Mouse (Mus musculus): ENCODE measurements around the gene Ccdc33. TPM values are rescaled to one million over a fixed set of nuclear protein-coding genes. Genes with fewer than 3 reads are reported as not detected.

Ccdc33 gene
- total RNA-seq, 1 experiment from 2014 or later: not detected

- no peak for DNase-seq
Measured at GRCm38 (mm10) chr9:58129508-58129907, 10.9 kb upstream of the Ccdc33 start.

- no peak for DNase-seq
Measured at GRCm38 (mm10) chr9:58128926-58129413, 10.3 kb upstream of the Ccdc33 start.

- no peak for DNase-seq
Measured at GRCm38 (mm10) chr9:58125811-58126210, 7.2 kb upstream of the Ccdc33 start.

GRCm38 (mm10) chr9:58125085-58125484, 6.5 kb upstream of the Ccdc33 start:
- DNase-seq: no peak

GRCm38 (mm10) chr9:58116024-58116651, 2.5 kb downstream of the Ccdc33 start:
- no peak for DNase-seq

GRCm38 (mm10) chr9:58115297-58115925, 3.2 kb downstream of the Ccdc33 start:
- DNase-seq: no peak

GRCm38 (mm10) chr9:58114019-58114418, 4.6 kb downstream of the Ccdc33 start:
- no peak for DNase-seq

- no peak for DNase-seq
Measured at GRCm38 (mm10) chr9:58113279-58113884, 5.2 kb downstream of the Ccdc33 start.

GRCm38 (mm10) chr9:58112866-58113278, 5.8 kb downstream of the Ccdc33 start:
- DNase-seq: no peak

- DNase-seq: no peak
Measured at GRCm38 (mm10) chr9:58112321-58112751, 6.3 kb downstream of the Ccdc33 start.

GRCm38 (mm10) chr9:58111431-58111830, 7.2 kb downstream of the Ccdc33 start:
- DNase-seq: peak; percentile 69

GRCm38 (mm10) chr9:58110787-58111186, 7.8 kb downstream of the Ccdc33 start:
- DNase-seq: no peak

- DNase-seq: no peak
Measured at GRCm38 (mm10) chr9:58107494-58107893, 11.1 kb downstream of the Ccdc33 start.

GRCm38 (mm10) chr9:58105595-58106169, 12.9 kb downstream of the Ccdc33 start:
- DNase-seq: peak; percentile 66

GRCm38 (mm10) chr9:58103647-58104046, 15.0 kb downstream of the Ccdc33 start:
- no peak for DNase-seq

GRCm38 (mm10) chr9:58102013-58102412, 16.6 kb downstream of the Ccdc33 start:
- no peak for DNase-seq

GRCm38 (mm10) chr9:58099836-58100565, 18.6 kb downstream of the Ccdc33 start:
- DNase-seq: no peak

GRCm38 (mm10) chr9:58096629-58097301, 21.9 kb downstream of the Ccdc33 start:
- no peak for DNase-seq

- DNase-seq: no peak
Measured at GRCm38 (mm10) chr9:58095977-58096376, 22.6 kb downstream of the Ccdc33 start.

- no peak for DNase-seq
Measured at GRCm38 (mm10) chr9:58093776-58094175, 24.8 kb downstream of the Ccdc33 start.

GRCm38 (mm10) chr9:58092581-58093269, 25.9 kb downstream of the Ccdc33 start:
- DNase-seq: peak; percentile 78
